Mouse (Mus musculus) heart, embryonic 15.5 days (tissue): Measurements from ENCODE around the gene Fam240a. TPM values are rescaled to one million over a fixed set of nuclear protein-coding genes. Genes with fewer than 3 reads are reported as not detected.

Experiments
- ATAC-seq: fragments of 200-750 bp; cut with Nextera tagmentation; replicated peaks from 2 replicates; pipeline ENCODE4 v1.8.0; 2017; ENCODE audit warnings: low read depth, moderate TSS enrichment; ENCODE audit not compliant: insufficient number of reproducible peaks, insufficient read depth, low FRiP score
- H3K27ac ChIP-seq: fragments of 300-500 bp; sonication (generic); 2 replicates; pipeline ENCODE4 v1.5.1; 2015; ENCODE audit warnings: mild to moderate bottlenecking, inconsistent platforms
- H3K27me3 ChIP-seq: fragments of 300-500 bp; sonication (generic); 2 replicates; pipeline ENCODE4 v1.6.1; 2015; ENCODE audit warnings: inconsistent platforms
- H3K36me3 ChIP-seq: fragments of 300-500 bp; sonication (generic); 2 replicates; pipeline ENCODE4 v1.6.1; 2015; ENCODE audit warnings: mild to moderate bottlenecking, inconsistent platforms
- H3K4me1 ChIP-seq: fragments of 300-500 bp; sonication (generic); replicated peaks from 2 replicates; pipeline ENCODE4 v1.6.1; 2015; ENCODE audit warnings: inconsistent platforms
- H3K4me2 ChIP-seq: fragments of 300-500 bp; sonication (generic); 2 replicates; pipeline ENCODE4 v1.6.1; 2015; ENCODE audit warnings: inconsistent platforms, mild to moderate bottlenecking, moderate library complexity
- H3K4me3 ChIP-seq: fragments of 300-500 bp; sonication (generic); 2 replicates; pipeline ENCODE4 v1.5.1; 2015; ENCODE audit warnings: mild to moderate bottlenecking, inconsistent platforms
- H3K9ac ChIP-seq: fragments of 300-500 bp; sonication (generic); 2 replicates; pipeline ENCODE4 v1.6.1; 2015; ENCODE audit warnings: mild to moderate bottlenecking, inconsistent platforms
- H3K9me3 ChIP-seq: fragments of 300-500 bp; sonication (generic); replicated peaks from 2 replicates; pipeline ENCODE4 v1.6.1; 2016; ENCODE audit warnings: inconsistent platforms
- WGBS: fragments of 180-500 bp; shearing (Covaris S2); methylation state at CpG from one replicate; pipeline ENCODE4 v1.1.7; 2015; ENCODE audit warnings: mixed read lengths; 5-methylcytosine and 5-hydroxymethylcytosine counted together
- polyA plus RNA-seq: library from polyadenylated mRNA; unstranded; fragments of >200 nt; fragmentation: Nextera tagmentation; extraction: Ambion mirVana; gene quantifications from 2 replicates; pipeline ENCODE4 v1.2.1, GENCODE M21; 2015

Fam240a gene
- polyA plus RNA-seq, 1 experiment from 2014 or later: not detected

- no peaks in the 10 kb centered on the region for H3K27me3 ChIP-seq
Observed at GRCm38 (mm10) chr9:110890026-110890783, 26.5 kb downstream of the Fam240a start.

GRCm38 (mm10) chr9:110888935-110889334 is 27.7 kb downstream of the Fam240a start:
- H3K27ac ChIP-seq: no peak overlapping the region
- H3K9ac ChIP-seq: no peak overlapping the region
- no peaks in the 10 kb centered on the region for H3K9me3 ChIP-seq
- no peak overlapping the region for H3K4me2 ChIP-seq
- H3K27me3 ChIP-seq: no peaks in the 10 kb centered on the region
- no peak overlapping the region for H3K4me3 ChIP-seq
- no peak for ATAC-seq
- H3K36me3 ChIP-seq: no peaks in the 10 kb centered on the region
- 86% methylated on average over 14 of the region's 14 CpGs for WGBS
- peaks cover 11% of the 10 kb centered on the region for H3K4me1 ChIP-seq

More at GRCm38 (mm10) chr9:110890026-110890783, 26.5 kb downstream of the Fam240a start:
- Histone ChIP-seq H3K4me1 (peaks cover 11% of the 10 kb centered on the region), H3K9ac (no peak overlapping the region), H3K27ac (no peak overlapping the region), H3K9me3 (no peaks in the 10 kb centered on the region), H3K4me3 (no peak overlapping the region), H3K36me3 (no peaks in the 10 kb centered on the region), H3K4me2 (no peak overlapping the region)
- no peak for ATAC-seq
- WGBS: 18% methylated on average over 21 of the region's 21 CpGs

GRCm38 (mm10) chr9:110887388-110888303 is 29.0 kb downstream of the Fam240a start:
- Histone ChIP-seq H3K27ac (no peak overlapping the region), H3K36me3 (no peaks in the 10 kb centered on the region), H3K4me3 (no peak overlapping the region), H3K4me1 (peaks cover 11% of the 10 kb centered on the region), H3K9ac (no peak overlapping the region), H3K4me2 (no peak overlapping the region), H3K27me3 (no peaks in the 10 kb centered on the region), H3K9me3 (no peaks in the 10 kb centered on the region)
- no peak for ATAC-seq
- 69% methylated on average over 9 of the region's 9 CpGs for WGBS

GRCm38 (mm10) chr9:110881953-110882352 is 34.7 kb downstream of the Fam240a start:
- Histone ChIP-seq H3K4me3 (no peak overlapping the region), H3K9ac (no peak overlapping the region), H3K4me2 (no peak overlapping the region), H3K9me3 (no peaks in the 10 kb centered on the region), H3K27ac (no peak overlapping the region), H3K4me1 (peaks cover 36% of the 10 kb centered on the region), H3K36me3 (no peaks in the 10 kb centered on the region), H3K27me3 (peaks cover 9% of the 10 kb centered on the region)
- WGBS: 69% methylated on average over 7 of the region's 7 CpGs
- no peak for ATAC-seq

- H3K9me3 ChIP-seq: no peaks in the 10 kb centered on the region
- H3K9ac ChIP-seq: 0 out of 2 replicates have a peak overlapping the region, but pooled peaks have one; percentile 64
- peaks cover 9% of the 10 kb centered on the region for H3K27me3 ChIP-seq
- peak overlapping the region; percentile 60 for H3K4me3 ChIP-seq
- ATAC-seq: no peak
- H3K4me2 ChIP-seq: peak overlapping the region; percentile 89
- no peak overlapping the region for H3K27ac ChIP-seq
- H3K4me1 ChIP-seq: peaks cover 36% of the 10 kb centered on the region
- H3K36me3 ChIP-seq: no peaks in the 10 kb centered on the region
- 74% methylated on average over 4 of the region's 4 CpGs for WGBS
Observed at GRCm38 (mm10) chr9:110880772-110881171, 35.9 kb downstream of the Fam240a start.

- no peaks in the 10 kb centered on the region for H3K9me3 ChIP-seq
- no peaks in the 10 kb centered on the region for H3K36me3 ChIP-seq
- H3K27ac ChIP-seq: peak within 1 kb of the TSS; percentile 76
- H3K4me1 ChIP-seq: peaks cover 36% of the 10 kb centered on the region
- under 1% methylated on average over 56 of the region's 57 CpGs for whole genome bisulfite sequencing
- peaks cover 9% of the 10 kb centered on the region for H3K27me3 ChIP-seq
- ATAC-seq: peak; percentile 74
- peak within 1 kb of the TSS; percentile 64 for H3K9ac ChIP-seq
- H3K4me2 ChIP-seq: peak within 1 kb of the TSS; percentile 89
- H3K4me3 ChIP-seq: peak within 1 kb of the TSS; percentile 60
Observed at GRCm38 (mm10) chr9:110879998-110880561, 36.6 kb downstream of the Fam240a start, which contains the start of gene Tmie. Tmie (minus strand) TSS chr9:110880113.

GRCm38 (mm10) chr9:110879191-110879920 is 37.3 kb downstream of the Fam240a start, which contains the start of gene Als2cl:
Als2cl (plus strand) TSS chr9:110879870.
- Histone ChIP-seq H3K9ac (peak within 1 kb of the TSS; percentile 64), H3K4me3 (peak within 1 kb of the TSS; percentile 60), H3K27me3 (peaks cover 9% of the 10 kb centered on the region), H3K36me3 (no peaks in the 10 kb centered on the region), H3K4me1 (peaks cover 38% of the 10 kb centered on the region), H3K4me2 (peak within 1 kb of the TSS; percentile 89), H3K9me3 (no peaks in the 10 kb centered on the region), H3K27ac (peak within 1 kb of the TSS; percentile 76)
- ATAC-seq: 0 out of 2 replicates have a peak, but pooled peaks have one; percentile 20
- 17% methylated on average over 12 of the region's 12 CpGs for WGBS

GRCm38 (mm10) chr9:110877888-110878287 is 38.8 kb downstream of the Fam240a start:
- H3K9me3 ChIP-seq: no peaks in the 10 kb centered on the region
- H3K27ac ChIP-seq: peak overlapping the region; percentile 52
- H3K27me3 ChIP-seq: peaks cover 24% of the 10 kb centered on the region
- H3K4me1 ChIP-seq: peaks cover 47% of the 10 kb centered on the region
- peak overlapping the region; percentile 22; the same call in 1 of the 2 replicates for H3K4me2 ChIP-seq
- WGBS: 50% methylated on average over 5 of the region's 5 CpGs
- peak; percentile 73 for ATAC-seq
- H3K9ac ChIP-seq: no peak overlapping the region
- H3K36me3 ChIP-seq: no peaks in the 10 kb centered on the region
- no peak overlapping the region for H3K4me3 ChIP-seq

- H3K27ac ChIP-seq: peak overlapping the region; percentile 52
- no peak overlapping the region for H3K4me3 ChIP-seq
- H3K27me3 ChIP-seq: peaks cover 29% of the 10 kb centered on the region
- H3K4me1 ChIP-seq: peaks cover 47% of the 10 kb centered on the region
- no peaks in the 10 kb centered on the region for H3K9me3 ChIP-seq
- no peaks in the 10 kb centered on the region for H3K36me3 ChIP-seq
- WGBS: 81% methylated on average over 1 of the region's 1 CpGs
- no peak for ATAC-seq
- no peak overlapping the region for H3K9ac ChIP-seq
- no peak overlapping the region for H3K4me2 ChIP-seq
Observed at GRCm38 (mm10) chr9:110877353-110877752, 39.3 kb downstream of the Fam240a start.

GRCm38 (mm10) chr9:110875288-110875695 is 41.4 kb downstream of the Fam240a start:
- WGBS: 30% methylated on average over 6 of the region's 6 CpGs
- ATAC-seq: no peak
- peaks cover 41% of the 10 kb centered on the region for H3K4me1 ChIP-seq

More at GRCm38 (mm10) chr9:110875288-110875695, 41.4 kb downstream of the Fam240a start:
- Histone ChIP-seq H3K4me2 (no peak overlapping the region), H3K36me3 (no peaks in the 10 kb centered on the region), H3K4me3 (no peak overlapping the region), H3K27me3 (peaks cover 27% of the 10 kb centered on the region), H3K9ac (no peak overlapping the region), H3K9me3 (no peaks in the 10 kb centered on the region), H3K27ac (no peak overlapping the region)
